Mouse (Mus musculus) ZHBTc4 (cell line): ENCODE data around the gene Dda1.
A peak's percentile ranks its signal among the peaks of the same experiment; 100 is the strongest.
"Not testable (repeated sequence)": the region's sequence is repeated elsewhere in the genome, so short reads cannot be mapped to it uniquely, and the experiment has no call there.

Source experiments
- DNase-seq: peaks from one replicate; pipeline ENCODE4 v3.0.0-alpha.2; 2011; ENCODE audit warnings: low read depth, low spot score

The Dda1 gene

DNA sequence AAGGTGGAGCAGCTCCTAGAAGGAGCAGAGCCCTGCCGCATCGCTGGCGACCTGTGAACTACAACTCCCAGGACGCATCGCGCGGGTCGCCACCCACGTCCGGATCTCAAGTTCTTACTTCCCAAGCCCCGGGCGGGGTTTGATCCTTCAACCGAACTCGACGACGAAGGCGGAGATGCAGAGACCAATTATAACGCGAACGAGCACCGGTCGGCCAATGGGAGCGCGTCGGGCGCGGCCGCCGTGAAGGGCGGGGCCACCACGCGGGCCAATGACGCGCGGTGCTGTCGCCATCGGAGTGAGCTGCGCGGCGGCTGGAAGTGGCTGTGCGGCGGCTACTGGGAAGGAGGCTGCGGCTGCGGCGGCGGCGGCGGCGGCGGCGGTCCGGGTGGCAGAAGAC is at the start of gene Dda1:
Gene Dda1, plus strand, starts transcription at position 284 of the 400 bp plus-strand sequence.
- peak; percentile 100 for DNase-seq

DNA sequence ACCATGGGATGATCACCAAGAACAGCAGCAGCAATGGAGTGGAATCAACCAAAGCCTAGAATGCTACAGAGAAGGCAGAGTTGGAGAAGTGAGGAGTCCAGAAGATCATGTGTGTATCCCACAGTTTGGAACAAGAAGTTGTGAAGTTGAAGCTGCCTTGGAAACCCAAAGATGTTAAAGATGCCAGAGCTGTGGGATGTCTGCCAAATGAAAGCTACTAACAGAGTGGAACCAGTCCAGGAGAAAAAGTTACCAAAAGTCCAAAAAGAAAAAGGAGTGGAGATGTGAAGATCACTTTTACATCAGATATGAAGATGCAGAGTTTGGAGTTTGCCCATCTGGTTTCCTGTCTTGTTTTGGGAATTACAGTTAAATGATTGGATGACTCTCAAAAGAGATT is 46.9 kb upstream of the Dda1 start:
- no peak for DNase-seq

DNA sequence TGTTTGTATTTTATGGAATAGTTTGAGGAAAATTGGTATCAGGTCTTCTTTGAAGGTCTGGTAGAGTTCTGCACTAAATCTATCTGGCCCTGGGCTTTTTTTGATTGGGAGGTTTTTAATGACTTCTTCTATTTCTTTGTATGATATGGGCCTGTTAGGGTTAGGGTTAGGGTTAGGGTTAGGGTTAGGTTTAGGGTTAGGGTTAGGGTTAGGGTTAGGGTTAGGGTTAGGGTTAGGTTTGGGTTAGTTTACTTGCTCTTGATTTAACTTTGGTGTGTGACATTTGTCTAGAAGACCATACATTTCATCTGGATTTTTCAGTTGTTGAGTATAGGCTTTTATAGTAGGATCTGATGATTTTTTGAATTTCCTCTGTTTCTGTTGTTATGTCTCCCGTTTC is 36.1 kb upstream of the Dda1 start:
- DNase-seq, result not testable (repeated sequence)

DNA sequence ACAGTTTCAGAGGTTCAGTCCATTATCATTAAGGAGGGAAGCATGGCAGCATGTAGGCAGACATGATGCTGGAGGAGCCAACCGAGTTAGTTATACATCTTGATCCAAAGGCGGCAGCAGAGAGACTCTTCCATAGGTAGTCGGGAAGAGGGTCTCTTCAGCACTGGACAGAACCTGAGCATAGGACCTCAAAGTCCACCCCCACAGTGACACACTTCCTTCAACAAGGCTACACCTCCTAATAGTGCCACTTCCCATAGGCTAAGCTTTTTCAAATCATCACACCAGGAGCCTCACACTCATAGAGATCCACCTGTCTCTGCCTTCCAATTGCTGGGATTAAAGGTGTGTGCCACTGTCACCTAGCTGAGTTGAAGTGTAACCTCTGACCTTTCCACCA is 32.0 kb upstream of the Dda1 start:
- no peak for DNase-seq

DNA sequence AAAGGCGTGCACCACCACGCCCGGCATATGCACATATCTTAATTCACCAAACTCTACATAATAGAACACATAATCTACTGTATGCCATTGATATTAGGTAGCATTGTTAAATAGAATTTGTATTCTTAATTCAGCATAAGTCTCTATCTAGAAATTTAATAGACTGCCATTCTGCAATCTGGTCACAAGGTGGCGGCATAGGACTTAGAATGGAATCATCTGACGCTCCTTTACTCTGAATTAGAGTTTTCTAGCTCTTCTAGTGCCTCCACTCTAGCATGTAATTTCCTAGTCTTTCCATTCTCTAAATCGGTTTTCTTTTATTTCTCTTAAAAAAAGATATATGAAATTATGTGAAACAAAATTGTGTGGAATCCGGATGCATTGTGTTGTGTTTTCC is 27.6 kb upstream of the Dda1 start:
- DNase-seq, result peak; percentile 67

DNA sequence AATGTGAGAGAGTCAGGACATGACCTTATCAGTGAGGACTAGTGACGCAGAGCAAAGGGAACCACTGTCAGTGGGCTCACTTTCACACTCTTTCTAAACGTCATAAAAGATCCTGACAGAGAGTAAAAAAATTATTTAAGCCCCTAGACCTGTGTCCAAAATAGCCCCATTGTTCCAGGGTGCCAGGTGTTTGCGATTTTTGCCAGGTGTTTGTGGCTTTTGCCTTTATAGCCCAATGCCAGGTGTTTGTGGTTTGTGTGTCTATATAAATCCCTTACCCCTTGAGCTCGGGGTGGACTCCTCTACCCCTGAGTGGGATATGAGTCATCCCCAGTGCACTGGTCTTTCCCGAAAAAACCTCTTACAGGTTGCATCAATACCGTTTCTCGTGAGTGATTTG is 23.9 kb upstream of the Dda1 start:
- no peak for DNase-seq

DNA sequence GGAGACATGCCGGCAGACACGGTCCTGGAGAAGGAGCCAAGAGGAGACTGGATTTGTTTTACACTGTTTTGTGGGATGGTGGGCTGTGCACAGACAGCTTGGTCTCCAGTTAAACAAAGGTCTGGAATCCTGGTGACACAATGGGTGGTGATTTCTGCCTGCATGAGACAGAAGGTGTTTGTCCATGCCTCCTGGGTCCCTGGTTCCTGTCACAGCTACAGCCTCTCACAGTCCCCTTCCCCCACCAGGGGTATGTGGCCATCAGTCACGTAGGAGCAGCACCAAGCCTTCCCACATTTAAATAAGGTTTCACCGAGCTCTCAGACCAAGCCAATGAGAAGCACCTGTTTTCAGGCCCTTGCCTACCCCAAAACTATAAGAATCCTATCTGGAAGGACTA is 17.7 kb upstream of the Dda1 start:
- DNase-seq, result no peak

DNA sequence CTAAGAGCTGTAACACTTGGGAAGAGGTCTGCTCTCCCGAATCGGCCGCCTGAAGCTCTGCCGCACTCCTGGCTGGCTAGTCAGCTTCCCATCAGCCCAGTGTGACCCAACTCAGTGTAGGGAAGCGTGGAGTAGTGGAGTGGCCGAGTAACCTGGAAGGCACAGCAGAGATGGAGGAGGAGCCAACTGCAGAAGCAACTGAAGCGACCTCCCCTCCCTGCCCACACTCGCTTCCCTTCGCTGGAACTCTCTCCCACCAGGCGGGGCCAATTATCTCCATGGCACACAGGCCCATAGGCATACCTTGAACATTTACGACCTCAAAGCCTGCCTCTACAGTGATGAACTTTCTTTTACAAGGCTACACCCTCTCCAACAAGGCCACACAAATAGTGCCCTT is 17.2 kb upstream of the Dda1 start:
- peak; percentile 27 for DNase-seq

DNA sequence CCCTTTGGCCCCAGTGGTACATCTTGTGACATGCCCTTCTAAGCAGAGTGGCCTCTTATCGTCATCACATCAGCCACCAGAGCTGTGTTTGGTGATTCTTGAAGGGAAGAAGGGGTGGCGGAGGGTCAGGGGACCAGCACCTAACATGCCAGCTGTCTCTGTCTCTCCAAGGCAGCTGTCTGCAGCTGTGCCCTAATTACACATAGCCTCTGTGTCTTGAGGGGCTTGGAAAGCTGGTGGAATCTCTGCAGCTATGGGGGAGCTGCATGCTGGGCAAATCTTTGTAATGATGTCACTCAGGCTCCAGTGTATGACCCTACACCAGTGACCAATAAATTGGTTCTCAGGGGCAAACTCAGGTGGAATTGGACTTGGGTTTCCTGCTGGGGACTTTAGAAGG is 16.3 kb upstream of the Dda1 start:
- no peak for DNase-seq

DNA sequence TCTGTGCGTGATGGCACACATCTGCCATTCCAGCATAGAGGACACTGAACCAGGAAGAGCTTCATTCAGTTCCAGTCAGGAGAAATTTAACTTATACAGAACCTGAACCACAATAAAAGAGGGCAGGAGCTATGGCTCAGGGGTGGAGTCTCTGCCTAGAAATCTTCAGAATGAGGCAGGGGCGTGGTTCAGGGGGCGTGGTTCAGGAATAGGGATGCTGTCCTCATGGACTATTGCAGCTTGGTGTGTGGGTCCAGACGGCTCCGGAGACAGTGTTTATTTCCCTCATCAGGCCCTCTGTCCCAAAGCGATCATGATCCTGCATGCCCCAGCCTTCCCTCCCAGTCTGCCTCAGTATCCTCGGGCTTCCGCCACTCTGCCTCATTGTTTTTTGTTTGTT is 14.3 kb upstream of the Dda1 start:
- DNase-seq, result peak; percentile 63

DNA sequence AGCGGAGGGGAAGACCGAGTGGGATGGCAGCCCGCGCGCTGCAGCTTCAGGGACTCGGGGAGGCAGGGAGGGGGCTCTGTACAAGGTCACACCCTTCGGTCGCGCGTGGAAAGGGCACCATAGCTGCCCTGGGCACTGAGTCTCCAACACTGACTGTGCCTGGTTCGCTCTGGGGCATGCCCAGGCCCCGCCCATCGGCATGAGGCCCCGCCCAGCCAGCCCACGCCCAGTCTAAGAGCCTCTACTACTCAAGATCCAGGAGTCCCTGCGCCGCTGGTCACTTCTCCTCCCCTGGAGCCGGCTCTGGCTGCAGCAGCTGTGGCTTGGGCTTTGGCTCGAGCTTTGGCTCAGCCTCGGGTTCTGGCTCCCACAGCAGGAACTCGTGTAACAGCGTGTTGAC is 12.1 kb upstream of the Dda1 start:
- DNase-seq, result peak; percentile 50

DNA sequence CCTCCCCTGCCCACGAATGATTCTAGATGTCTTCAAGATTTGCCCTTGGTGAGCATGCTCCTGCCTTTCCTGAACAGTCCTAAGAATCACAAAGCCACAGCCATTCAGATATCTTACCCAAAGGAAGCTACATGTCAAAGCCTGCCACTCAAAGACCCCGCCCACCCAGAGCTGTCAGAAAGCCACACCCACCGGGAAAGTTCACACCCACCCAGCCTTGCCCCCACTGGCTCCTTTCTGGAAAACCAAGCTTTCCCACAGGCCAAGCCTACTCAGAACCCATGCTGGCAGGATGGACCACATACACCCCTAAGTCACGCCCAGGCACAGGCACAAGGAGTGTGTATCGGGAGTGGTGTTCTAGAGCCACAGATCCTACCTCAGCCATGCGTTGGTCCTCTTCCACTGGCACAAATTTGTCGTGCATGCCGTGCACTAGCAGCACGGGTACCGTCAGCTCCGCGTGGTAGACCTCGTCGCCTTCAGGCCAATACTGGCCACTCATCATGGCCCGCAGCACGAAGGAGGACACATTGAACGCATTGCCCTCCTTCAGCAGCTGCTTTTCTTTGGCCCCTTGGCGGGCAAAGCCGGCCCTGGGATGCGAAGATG is 11.2 kb upstream of the Dda1 start:
- peak; percentile 75 for DNase-seq

DNA sequence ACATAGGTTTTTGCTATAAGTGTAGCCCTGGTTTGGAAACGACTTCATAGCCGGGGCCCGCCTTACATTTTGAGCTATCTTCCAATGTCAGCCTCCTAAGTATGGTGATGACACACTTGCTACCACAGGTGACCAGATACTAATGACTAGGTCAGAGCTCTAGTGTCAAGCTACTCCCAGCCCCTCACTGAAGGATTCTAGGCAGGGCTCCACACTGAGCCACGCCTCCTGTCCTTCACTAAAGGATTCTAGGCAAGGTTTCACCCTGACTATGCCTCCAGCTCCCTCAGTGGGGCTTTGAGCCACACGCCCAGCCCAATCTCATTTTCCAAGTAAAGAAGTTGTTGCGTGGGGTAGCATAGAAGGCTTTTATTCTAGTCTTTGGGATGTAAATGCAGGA is 8.3 kb upstream of the Dda1 start:
- DNase-seq, result peak; percentile 19

DNA sequence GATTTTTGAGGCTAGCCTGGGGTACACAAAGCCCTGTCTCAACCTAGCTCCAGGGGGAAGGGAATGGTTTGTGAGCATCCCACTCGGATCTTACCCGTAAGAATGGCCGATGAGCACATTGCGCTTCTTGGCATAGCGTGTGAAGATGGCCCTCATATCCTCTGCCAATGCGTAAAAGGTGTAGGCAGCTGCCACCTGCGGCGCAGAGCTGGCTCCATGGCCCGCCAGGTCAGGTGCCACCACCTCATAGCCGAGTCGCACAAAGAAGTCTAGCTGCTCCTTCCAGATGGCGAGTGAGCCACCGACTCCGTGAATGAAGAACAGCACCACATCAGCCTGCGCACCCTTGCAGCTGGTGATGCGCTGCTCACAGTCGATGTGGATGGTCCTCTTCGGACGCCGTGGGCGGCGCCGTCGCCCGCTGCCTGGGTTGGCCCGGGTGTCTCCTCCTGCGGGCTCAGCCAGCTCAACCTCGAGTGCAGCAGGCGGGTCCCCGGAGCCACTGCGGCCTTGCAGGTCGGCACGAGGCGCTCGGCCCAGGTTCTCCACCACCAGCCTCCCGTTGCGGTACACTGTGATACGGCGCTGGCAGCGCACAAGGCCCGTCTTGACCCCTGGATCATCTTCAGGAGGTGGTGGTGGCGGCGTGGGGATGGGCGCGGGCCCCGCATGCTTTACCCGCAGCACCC is 7.7 kb upstream of the Dda1 start:
- peak; percentile 58 for DNase-seq

DNA sequence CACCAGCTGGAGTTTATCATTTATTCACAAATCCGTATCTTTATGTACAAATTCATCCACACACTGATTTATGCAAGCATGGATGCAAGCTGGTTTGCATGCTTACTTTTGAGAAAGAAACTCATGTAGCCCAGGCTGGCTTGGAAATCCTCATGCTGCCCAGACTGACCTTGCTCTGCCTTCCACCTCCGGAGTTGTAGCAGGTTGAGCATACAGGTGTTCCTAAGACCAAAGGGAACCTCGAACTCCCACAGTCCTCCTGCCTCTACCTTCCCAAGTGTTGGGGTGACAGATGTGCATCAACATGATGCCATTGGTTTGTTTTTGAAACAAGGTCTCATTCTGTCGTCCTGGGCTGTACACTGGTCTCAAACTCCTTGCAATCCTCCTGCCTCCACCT is 6.8 kb upstream of the Dda1 start:
- no peak for DNase-seq

DNA sequence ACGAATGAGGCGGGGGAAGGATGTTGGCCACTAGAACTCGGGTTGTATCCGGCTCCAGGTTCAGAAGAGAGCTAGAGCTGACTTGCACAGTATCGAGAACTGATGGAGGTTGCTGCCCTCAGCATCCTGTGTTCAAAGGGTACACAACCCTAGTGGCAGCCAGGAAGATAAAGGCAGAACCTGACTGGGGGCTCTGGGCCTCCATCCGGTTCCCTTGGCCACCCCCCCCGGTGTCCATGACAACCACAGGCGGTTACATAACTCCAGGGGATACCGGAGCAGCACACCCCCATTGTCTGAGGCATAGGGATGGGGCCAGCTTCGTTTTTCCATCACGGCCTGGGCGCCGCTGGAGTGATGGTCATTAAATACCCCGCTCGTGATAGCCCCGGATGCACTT is 6.2 kb upstream of the Dda1 start:
- no peak for DNase-seq

DNA sequence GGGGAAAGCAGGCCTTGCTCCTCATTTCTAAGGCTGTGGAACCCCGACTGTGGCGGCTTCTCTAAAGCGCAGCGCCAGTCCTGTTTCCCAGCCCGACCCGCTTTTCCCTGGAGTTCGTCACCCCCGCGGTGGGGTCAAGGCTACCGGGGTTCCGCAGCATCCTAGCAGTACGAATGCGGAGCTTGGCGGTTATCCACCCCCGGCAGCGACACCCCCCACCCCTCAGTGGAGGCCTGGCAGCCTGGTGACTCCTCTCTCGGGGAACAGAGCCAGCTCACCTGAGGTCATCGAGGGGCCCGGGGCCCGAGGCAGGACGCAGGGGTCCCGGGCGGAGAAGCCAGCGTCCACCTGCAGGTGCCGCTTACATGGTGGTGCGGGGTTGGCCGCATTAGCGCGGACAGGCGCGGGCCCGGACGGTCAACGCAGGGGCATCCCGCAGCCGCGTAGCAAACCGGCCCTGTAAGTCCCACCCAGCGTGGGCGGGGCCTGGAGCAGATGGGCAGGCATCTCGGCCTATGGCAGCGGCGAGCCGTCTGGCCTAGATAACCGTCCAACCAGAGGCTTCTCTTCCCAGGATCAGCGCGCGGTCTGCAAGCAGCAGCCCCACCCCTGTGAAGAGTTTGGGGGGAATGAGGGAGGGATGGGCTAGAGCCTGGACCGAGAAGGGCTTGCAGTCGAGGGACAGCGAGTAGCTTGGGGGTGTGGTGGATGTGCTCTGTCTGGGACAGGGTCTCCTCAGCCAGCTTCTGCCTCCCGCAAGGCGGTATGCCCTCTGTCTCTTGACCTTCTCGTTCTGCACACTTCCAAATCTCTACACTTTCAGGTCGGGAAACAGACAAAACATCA is 5.6 kb upstream of the Dda1 start, which contains the start of gene Abhd8:
Gene Abhd8, minus strand, starts transcription at position 468 of the 846 bp plus-strand sequence.
- peak; percentile 97 for DNase-seq

DNA sequence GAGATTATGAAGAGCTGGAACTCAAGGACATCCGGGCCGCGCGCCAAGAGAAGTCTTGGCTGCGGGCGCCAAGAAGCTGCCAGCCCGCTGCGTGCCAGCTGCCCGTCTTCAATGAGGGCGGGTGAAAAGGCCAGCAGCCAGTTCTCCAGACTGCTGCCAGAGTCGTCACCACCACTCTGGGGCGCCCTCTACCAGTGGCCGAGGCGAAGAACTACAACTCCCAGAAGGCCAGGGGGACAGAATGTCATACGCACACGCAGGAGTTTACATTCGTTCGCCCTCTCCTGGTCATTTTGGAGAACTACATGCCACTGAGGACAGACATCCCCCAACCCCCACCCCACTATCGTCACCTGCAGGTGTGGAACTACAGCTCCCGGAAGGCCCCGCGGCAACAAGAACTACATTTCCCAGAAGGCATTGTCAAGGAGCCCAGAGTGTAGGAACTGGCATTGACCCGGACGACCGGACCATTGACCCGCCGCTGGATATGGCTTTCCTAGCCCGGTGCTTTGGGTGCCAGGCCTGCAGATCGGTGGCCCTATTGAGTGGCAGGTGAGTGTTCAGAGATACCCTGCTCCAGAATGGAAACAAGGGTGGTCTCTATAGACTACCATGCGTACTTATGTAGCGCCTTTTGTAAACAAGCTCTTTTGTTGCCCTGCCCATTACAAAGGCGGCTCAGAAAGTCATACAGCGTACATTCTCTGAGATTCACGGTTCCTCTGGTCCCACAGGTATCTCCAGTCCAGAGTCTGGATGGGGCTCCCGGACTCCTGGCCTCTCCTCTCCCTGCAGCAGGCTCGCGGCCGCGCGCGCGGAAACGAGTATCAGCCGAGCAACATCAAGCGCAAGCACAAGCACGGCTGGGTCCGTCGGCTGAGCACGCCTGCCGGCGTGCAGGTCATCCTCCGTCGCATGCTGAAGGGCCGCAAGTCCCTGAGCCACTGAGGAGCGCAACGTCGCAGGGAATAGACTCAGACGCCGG is 4.2 kb upstream of the Dda1 start, which contains the start of gene Mrpl34:
Gene Mrpl34, plus strand, starts transcription at position 447 of the 988 bp plus-strand sequence.
- peak; percentile 99 for DNase-seq

DNA sequence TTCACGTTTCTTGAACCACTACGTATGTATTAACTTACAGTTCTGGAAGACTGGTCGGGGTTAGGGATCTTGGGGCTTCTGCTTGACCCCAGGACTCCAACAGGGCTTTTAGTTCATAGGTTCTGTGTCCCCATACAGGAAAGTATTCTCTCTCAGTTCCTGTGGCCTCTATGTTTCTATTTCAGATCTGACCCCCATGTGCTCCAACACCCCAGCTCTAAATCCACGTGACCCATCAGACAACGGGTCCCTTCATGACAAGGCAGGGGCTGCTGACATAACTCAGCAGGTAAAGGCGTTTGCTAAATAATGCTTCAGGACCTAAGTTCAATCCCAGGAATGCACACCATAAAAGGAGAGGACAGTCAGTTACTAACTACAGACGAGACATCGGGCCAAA is 3.3 kb upstream of the Dda1 start:
- DNase-seq, result no peak

DNA sequence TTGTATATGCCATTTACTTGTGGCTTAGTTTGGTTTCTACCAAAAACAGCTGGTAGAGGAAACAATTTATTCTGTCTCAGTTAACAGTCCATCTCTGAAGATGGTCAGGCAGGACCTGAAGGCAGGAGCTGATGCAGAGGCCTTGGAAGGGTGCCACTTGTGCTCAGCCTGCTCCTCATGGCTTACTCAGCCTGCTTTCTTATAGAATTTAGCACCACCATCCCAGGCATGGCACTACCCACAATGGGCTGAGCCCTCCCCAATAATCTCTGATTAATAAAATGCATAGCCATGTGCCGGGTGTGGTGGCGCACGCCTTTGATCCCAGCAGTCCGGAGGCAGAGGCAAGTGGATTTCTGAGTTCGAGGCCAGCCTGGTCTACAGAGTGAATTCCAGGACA is 2.8 kb upstream of the Dda1 start:
- DNase-seq, result no peak

DNA sequence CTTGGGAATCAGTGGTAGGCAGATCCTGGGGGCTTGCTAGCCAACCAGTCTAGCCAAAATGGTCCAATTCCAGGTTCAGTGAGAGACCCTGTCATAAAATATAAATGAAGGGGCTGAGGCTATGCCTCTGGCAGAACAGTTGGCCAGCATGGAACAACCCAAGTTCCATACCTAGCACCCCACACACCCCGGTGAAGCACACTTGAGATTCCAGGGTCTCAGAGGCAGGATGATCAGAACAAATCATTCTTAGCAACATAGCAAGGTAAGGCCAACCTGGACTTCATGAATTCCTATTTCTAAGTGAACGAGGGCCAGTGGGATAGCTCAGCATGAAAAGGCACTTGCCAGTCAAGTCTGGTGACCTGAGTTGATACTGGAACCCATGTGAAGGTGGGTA is 1.8 kb upstream of the Dda1 start:
- DNase-seq, result no peak
